Mouse (Mus musculus): ENCODE results near the gene Atf7ip2. TPM values are rescaled to one million over a fixed set of nuclear protein-coding genes. Genes with fewer than 3 reads are reported as not detected.
A peak's percentile ranks its signal among the peaks of the same experiment; 100 is the strongest.

The Atf7ip2 gene
- polyA plus RNA-seq, 1 experiment from 2014 or later = 0.33 TPM

DNA sequence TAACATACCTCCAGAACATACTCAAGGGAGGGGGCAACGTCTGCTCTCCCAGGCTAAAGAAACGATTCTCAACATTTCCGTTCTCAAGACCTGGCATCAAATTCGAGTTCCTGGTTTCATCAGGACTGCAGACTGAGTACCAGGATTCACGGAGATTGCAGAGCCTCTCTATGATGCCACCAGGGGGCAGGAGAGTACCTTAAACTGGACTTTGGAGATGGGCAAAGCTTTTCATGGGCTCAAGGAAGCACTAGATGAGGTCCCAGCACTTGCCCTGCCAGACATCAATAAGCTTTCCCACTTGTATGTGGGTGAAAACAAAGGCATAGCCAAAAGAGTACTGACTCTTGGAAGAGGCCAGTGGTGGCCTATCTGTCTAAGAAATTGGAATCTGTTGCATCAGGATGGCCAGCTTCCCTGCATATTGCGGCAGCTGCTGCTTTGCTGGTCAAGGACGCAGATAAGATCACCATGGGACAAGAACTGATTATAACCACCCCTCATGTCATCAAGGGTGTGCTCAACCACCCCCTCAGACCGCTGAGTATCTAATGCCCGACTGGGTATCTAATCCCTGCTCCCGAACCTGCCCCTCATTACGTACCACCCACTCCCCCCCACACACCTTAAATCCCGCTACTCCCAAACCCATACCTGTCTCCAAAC, 87.9 kb downstream of the Atf7ip2 start:
- DNase-seq (ENCODE audit: low spot score) (peak; percentile 85), ATAC-seq (peak; percentile 26; the same call in 1 of the 2 replicates)
- Histone ChIP-seq H3K9me3 (replicated peaks; ENCODE audit: control insufficient read depth, low read length) (no peaks in the 10 kb centered on the region), H3K4me2 (ENCODE audit: low read length) (no peak overlapping the region), H3K4me1 (ENCODE audit: control insufficient read depth, insufficient read depth, low read length) (no peaks in the 10 kb centered on the region), H3K27me3 (replicated peaks; ENCODE audit: control insufficient read depth, insufficient read depth, low read length) (no peaks in the 10 kb centered on the region), H3K4me3 (ENCODE audit: low read depth, low read length) (no peak overlapping the region), H3K27ac (ENCODE audit: low read depth, low read length) (no peak overlapping the region), H3K9ac (ENCODE audit: low read length) (no peak overlapping the region), H3K36me3 (ENCODE audit: control insufficient read depth, insufficient read depth, low read length) (no peaks in the 10 kb centered on the region)
- 51% methylated on average over 12 of the region's 12 CpGs for WGBS

- H3K4me1 ChIP-seq (ENCODE audit: control insufficient read depth, insufficient read depth, low read length) = no peaks in the 10 kb centered on the region
- no peak overlapping the region for H3K27ac ChIP-seq (ENCODE audit: low read depth, low read length)
- no peak overlapping the region for H3K4me2 ChIP-seq (ENCODE audit: low read length)
- WGBS = 81% methylated on average over 3 of the region's 3 CpGs
- no peak overlapping the region for H3K9ac ChIP-seq (ENCODE audit: low read length)
- H3K4me3 ChIP-seq (ENCODE audit: low read depth, low read length) = no peak overlapping the region
- H3K9me3 ChIP-seq (replicated peaks; ENCODE audit: control insufficient read depth, low read length) = no peaks in the 10 kb centered on the region
- DNase-seq (ENCODE audit: low spot score) = no peak
- ATAC-seq = no peak
- H3K36me3 ChIP-seq (ENCODE audit: control insufficient read depth, insufficient read depth, low read length) = no peaks in the 10 kb centered on the region
- H3K27me3 ChIP-seq (replicated peaks; ENCODE audit: control insufficient read depth, insufficient read depth, low read length) = no peaks in the 10 kb centered on the region
Observed at GRCm38 (mm10) chr16:10281890-10282289, 89.4 kb downstream of the Atf7ip2 start.

GRCm38 (mm10) chr16:10286513-10287268, 94.2 kb downstream of the Atf7ip2 start:
- WGBS = 85% methylated on average over 9 of the region's 9 CpGs
- H3K4me3 ChIP-seq (ENCODE audit: low read depth, low read length) = no peak overlapping the region
- H3K27me3 ChIP-seq (replicated peaks; ENCODE audit: control insufficient read depth, insufficient read depth, low read length) = no peaks in the 10 kb centered on the region
- ATAC-seq (no peak), DNase-seq (ENCODE audit: low spot score) (no peak)
- no peaks in the 10 kb centered on the region for H3K4me1 ChIP-seq (ENCODE audit: control insufficient read depth, insufficient read depth, low read length)
- no peak overlapping the region for H3K9ac ChIP-seq (ENCODE audit: low read length)
- H3K9me3 ChIP-seq (replicated peaks; ENCODE audit: control insufficient read depth, low read length) = no peaks in the 10 kb centered on the region
- no peak overlapping the region for H3K27ac ChIP-seq (ENCODE audit: low read depth, low read length)
- no peak overlapping the region for H3K4me2 ChIP-seq (ENCODE audit: low read length)
- H3K36me3 ChIP-seq (ENCODE audit: control insufficient read depth, insufficient read depth, low read length) = no peaks in the 10 kb centered on the region

DNA sequence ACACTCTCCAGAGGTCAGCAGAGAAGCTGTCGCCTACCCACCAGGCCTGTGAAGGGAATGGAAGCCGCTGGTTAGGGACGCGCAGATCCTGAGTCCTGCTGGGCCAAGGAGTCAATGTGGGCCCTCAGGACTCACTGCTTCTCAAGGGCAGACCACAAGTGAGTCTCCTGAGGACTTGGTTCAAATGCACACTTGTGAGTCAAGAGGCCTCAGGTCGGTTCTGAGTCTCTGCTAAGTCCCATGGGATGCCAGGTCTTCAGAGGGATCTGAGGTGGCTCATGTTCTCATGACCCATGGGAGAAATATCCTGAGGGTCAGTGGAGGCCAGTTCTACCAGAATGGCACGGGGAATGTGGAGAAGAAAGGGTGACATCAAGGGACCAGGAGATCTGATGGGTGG, 95.6 kb downstream of the Atf7ip2 start:
- no peaks in the 10 kb centered on the region for H3K4me1 ChIP-seq (ENCODE audit: control insufficient read depth, insufficient read depth, low read length)
- no peak overlapping the region for H3K4me2 ChIP-seq (ENCODE audit: low read length)
- H3K27me3 ChIP-seq (replicated peaks; ENCODE audit: control insufficient read depth, insufficient read depth, low read length) = no peaks in the 10 kb centered on the region
- 83% methylated on average over 6 of the region's 6 CpGs for WGBS
- no peak for ATAC-seq
- H3K27ac ChIP-seq (ENCODE audit: low read depth, low read length) = no peak overlapping the region
- H3K4me3 ChIP-seq (ENCODE audit: low read depth, low read length) = no peak overlapping the region
- no peaks in the 10 kb centered on the region for H3K9me3 ChIP-seq (replicated peaks; ENCODE audit: control insufficient read depth, low read length)
- no peak overlapping the region for H3K9ac ChIP-seq (ENCODE audit: low read length)
- no peak for DNase-seq (ENCODE audit: low spot score)
- H3K36me3 ChIP-seq (ENCODE audit: control insufficient read depth, insufficient read depth, low read length) = no peaks in the 10 kb centered on the region

- 81% methylated on average over 10 of the region's 10 CpGs for WGBS
- H3K36me3 ChIP-seq (ENCODE audit: control insufficient read depth, insufficient read depth, low read length) = no peaks in the 10 kb centered on the region
- ATAC-seq (no peak), DNase-seq (ENCODE audit: low spot score) (no peak)
- no peak overlapping the region for H3K4me3 ChIP-seq (ENCODE audit: low read depth, low read length)
- H3K27me3 ChIP-seq (replicated peaks; ENCODE audit: control insufficient read depth, insufficient read depth, low read length) = no peaks in the 10 kb centered on the region
- H3K27ac ChIP-seq (ENCODE audit: low read depth, low read length) = no peak overlapping the region
- no peaks in the 10 kb centered on the region for H3K4me1 ChIP-seq (ENCODE audit: control insufficient read depth, insufficient read depth, low read length)
- no peak overlapping the region for H3K4me2 ChIP-seq (ENCODE audit: low read length)
- H3K9ac ChIP-seq (ENCODE audit: low read length) = no peak overlapping the region
- H3K9me3 ChIP-seq (replicated peaks; ENCODE audit: control insufficient read depth, low read length) = no peaks in the 10 kb centered on the region
Observed at GRCm38 (mm10) chr16:10297696-10298644, 105.5 kb downstream of the Atf7ip2 start.

DNA sequence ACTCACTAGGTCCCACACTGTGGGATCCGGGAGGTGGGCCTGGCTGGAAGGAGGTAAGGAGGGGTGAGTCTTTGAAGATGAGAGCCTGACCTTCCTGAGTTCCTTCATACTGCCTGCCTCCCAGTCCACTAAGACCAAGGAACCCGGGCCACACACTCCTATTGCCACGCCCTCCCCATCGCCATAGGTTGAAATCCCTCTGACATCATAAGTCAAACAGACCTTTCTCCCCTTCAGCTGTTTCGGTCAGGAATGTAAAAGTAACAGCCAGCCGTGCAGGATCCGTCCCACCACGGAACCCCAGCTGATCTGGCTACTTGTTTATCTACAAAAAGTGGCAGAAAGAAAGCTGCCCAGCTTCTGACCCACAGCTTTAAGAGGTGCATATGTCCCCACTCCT, 107.1 kb downstream of the Atf7ip2 start:
- Histone ChIP-seq H3K36me3 (ENCODE audit: control insufficient read depth, insufficient read depth, low read length) (no peaks in the 10 kb centered on the region), H3K9me3 (replicated peaks; ENCODE audit: control insufficient read depth, low read length) (no peaks in the 10 kb centered on the region), H3K9ac (ENCODE audit: low read length) (no peak overlapping the region), H3K4me2 (ENCODE audit: low read length) (no peak overlapping the region), H3K27ac (ENCODE audit: low read depth, low read length) (no peak overlapping the region), H3K4me3 (ENCODE audit: low read depth, low read length) (no peak overlapping the region), H3K27me3 (replicated peaks; ENCODE audit: control insufficient read depth, insufficient read depth, low read length) (no peaks in the 10 kb centered on the region), H3K4me1 (ENCODE audit: control insufficient read depth, insufficient read depth, low read length) (no peaks in the 10 kb centered on the region)
- DNase-seq (ENCODE audit: low spot score) (no peak), ATAC-seq (no peak)
- 36% methylated on average over 8 of the region's 8 CpGs for WGBS

DNA sequence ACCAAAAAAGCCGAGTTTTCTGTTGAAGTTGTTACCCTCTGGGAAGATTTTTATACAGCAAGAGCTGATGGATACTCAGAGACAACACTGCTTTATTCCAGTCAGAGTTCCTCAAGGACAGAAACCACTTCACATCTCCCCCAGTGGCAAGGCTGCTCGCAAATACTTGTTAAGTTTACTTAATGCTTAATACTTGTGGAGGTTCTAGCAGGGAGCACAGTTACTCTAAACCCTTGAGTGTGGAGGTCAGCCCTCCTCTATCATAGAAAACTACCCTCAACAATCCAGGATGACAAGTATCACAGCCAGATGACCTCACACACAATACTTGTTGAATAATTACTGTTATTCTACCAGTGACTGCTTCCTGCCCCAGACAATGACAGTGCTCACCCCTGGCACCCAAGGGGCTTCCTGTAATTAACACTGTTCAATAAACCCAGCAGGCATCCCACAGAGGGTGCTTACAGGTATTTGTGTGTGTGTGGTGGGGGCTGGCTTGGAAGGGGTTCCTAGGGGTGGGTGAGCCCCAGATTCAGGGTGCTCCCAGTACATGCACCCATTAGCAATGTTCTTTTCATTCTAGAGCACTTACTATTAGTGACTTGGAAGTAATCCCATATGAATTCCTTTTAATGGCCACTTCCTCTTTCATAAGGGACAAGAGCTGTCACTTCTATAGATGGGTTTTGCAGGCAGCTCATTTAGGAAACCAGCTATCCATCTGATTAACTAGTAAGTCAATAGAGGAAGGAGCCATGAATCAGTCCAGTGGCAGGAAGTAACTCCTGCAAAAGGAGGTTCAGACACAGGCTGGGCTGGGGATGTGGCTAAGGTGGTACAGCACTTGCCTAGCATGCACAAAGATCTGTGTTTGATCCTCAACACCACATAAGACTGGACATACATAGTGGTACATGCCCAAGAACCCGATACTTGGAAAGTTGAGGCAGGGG, 108.0 kb downstream of the Atf7ip2 start:
- Histone ChIP-seq H3K4me2 (ENCODE audit: low read length) (no peak overlapping the region), H3K36me3 (ENCODE audit: control insufficient read depth, insufficient read depth, low read length) (no peaks in the 10 kb centered on the region), H3K27ac (ENCODE audit: low read depth, low read length) (no peak overlapping the region), H3K4me1 (ENCODE audit: control insufficient read depth, insufficient read depth, low read length) (no peaks in the 10 kb centered on the region), H3K4me3 (ENCODE audit: low read depth, low read length) (no peak overlapping the region), H3K27me3 (replicated peaks; ENCODE audit: control insufficient read depth, insufficient read depth, low read length) (no peaks in the 10 kb centered on the region), H3K9me3 (replicated peaks; ENCODE audit: control insufficient read depth, low read length) (no peaks in the 10 kb centered on the region), H3K9ac (ENCODE audit: low read length) (no peak overlapping the region)
- 73% methylated on average over 3 of the region's 3 CpGs for WGBS
- no peak for DNase-seq (ENCODE audit: low spot score)
- no peak for ATAC-seq

Measured in forebrain, embryonic 14.5 days (tissue).